Mouse (Mus musculus) left cerebral cortex, adult 9 months (tissue): ENCODE results near the gene Cd300lf.
A peak's percentile ranks its signal among the peaks of the same experiment; 100 is the strongest.

ENCODE experiments used
- DNase-seq, 2 experiments: peaks; one replicate each; pipeline ENCODE4 v3.0.0; 2022; ENCODE audit warnings: low spot score in 2 of 2

Gene Cd300lf

GRCm38 (mm10) chr11:115160883-115161577 lies 27.2 kb upstream of the Cd300lf start:
- DNase-seq, result no peak

- DNase-seq, result peak in 1 of 2 experiments; percentile 74
Observed at GRCm38 (mm10) chr11:115160016-115160797, 26.4 kb upstream of the Cd300lf start.

- no peak for DNase-seq
Observed at GRCm38 (mm10) chr11:115157933-115158719, 24.3 kb upstream of the Cd300lf start.

- no peak for DNase-seq
Observed at GRCm38 (mm10) chr11:115155053-115155634, 21.4 kb upstream of the Cd300lf start.

- peak in 1 of 2 experiments; percentile 62 for DNase-seq
Observed at GRCm38 (mm10) chr11:115153699-115154292, 20.0 kb upstream of the Cd300lf start.

GRCm38 (mm10) chr11:115153088-115153487 lies 19.3 kb upstream of the Cd300lf start:
- no peak for DNase-seq

- peak in 1 of 2 experiments; percentile 22 for DNase-seq
Observed at GRCm38 (mm10) chr11:115151755-115152429, 18.1 kb upstream of the Cd300lf start.

GRCm38 (mm10) chr11:115150741-115151254 lies 17.0 kb upstream of the Cd300lf start:
- DNase-seq, result no peak

- no peak for DNase-seq
Observed at GRCm38 (mm10) chr11:115147813-115148212, 14.0 kb upstream of the Cd300lf start.

- no peak for DNase-seq
Observed at GRCm38 (mm10) chr11:115141970-115142369, 8.2 kb upstream of the Cd300lf start.

- DNase-seq, result no peak
Observed at GRCm38 (mm10) chr11:115138597-115139262, 4.9 kb upstream of the Cd300lf start.

- DNase-seq, result no peak
Observed at GRCm38 (mm10) chr11:115131768-115132381, 1.9 kb downstream of the Cd300lf start.

GRCm38 (mm10) chr11:115129508-115130126 lies 4.2 kb downstream of the Cd300lf start:
- no peak for DNase-seq

GRCm38 (mm10) chr11:115128483-115128882 lies 5.3 kb downstream of the Cd300lf start:
- DNase-seq, result no peak

GRCm38 (mm10) chr11:115119409-115119808 lies 14.4 kb downstream of the Cd300lf start:
- no peak for DNase-seq

- no peak for DNase-seq
Observed at GRCm38 (mm10) chr11:115112196-115112595, 21.6 kb downstream of the Cd300lf start.

- DNase-seq, result no peak
Observed at GRCm38 (mm10) chr11:115110271-115110670, 23.5 kb downstream of the Cd300lf start.

- no peak for DNase-seq
Observed at GRCm38 (mm10) chr11:115108176-115108575, 25.6 kb downstream of the Cd300lf start.

- no peak for DNase-seq
Observed at GRCm38 (mm10) chr11:115107403-115107916, 26.3 kb downstream of the Cd300lf start.
